Mouse (Mus musculus) ES-E14 (cell line): Measurements from ENCODE around the gene Gm42791.

Source experiments
- CHD2 ChIP-seq: IDR thresholded peaks from 2 replicates; pipeline ENCODE4 v1.6.1; 2014; ENCODE audit warnings: mild to moderate bottlenecking, low read depth, low read length, inconsistent platforms
- ZC3H11A ChIP-seq: IDR thresholded peaks from 2 replicates; pipeline ENCODE4 v1.6.1; 2012; ENCODE audit warnings: low read depth, mild to moderate bottlenecking, inconsistent platforms, low read length, borderline replicate concordance
- ZNF384 ChIP-seq: IDR thresholded peaks from 2 replicates; pipeline ENCODE4 v1.6.1; 2012; ENCODE audit warnings: low read depth, low read length, inconsistent platforms

DNA sequence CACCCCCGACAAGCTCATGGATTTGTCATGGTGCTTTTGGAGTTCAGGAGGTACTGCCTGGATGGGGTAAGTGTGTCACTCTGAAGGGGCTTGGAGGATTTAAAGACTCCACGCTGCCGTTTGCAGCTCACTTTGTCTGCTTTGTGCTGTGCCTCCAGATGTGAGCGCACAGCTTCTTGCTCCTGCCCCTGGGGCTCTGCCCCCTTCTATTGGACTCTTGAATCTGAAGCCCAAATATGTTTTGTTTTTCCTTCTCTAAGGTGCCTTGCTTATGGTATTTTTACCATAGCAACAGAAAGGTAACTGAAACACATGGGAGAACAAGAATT is 1.7 kb upstream of the Gm42791 start:
- TF ChIP-seq CHD2: no peak
- no peak for TF ChIP-seq ZC3H11A
- no peak for TF ChIP-seq ZNF384
